Mouse (Mus musculus) left cerebral cortex, adult 8-10 months (tissue): ENCODE measurements at regions not wholly inside any gene's neighbourhood (a gene's known extent, or its start where the extent isn't known, plus 50 kb on each side); places are given as distances from the start of the nearest gene placed in this dataset.

Source experiments
- DNase-seq, 2 experiments: peaks; one replicate each; pipeline ENCODE4 v3.0.0; 2022; ENCODE audit warnings: low spot score in 2 of 2

- DNase-seq = peak in 1 of 2 experiments; percentile 14
Measured at GRCm38 (mm10) chr4:64598465-64598864, 525.5 kb upstream of the Pappa start.

- DNase-seq = no peak
Measured at GRCm38 (mm10) chr4:64599222-64599621, 524.8 kb upstream of the Pappa start.

DNA sequence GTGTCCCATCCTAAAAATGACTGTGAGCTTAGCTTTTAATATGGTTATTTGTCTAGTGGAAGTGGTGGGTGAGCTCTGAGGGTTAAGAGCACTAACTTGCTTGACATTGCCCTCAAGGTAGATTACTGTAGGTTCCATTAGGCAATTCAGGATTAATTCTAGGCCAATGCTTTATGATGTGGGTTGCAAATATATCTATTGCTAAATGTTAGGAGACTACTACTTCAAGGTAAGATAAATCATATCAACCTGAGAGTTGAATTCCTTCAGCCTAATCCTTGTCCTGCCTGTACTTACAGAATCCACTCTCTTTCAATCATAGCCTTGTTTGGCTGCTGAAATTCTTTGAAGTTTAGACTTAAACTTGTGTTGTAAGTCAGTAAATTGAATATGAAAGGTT lies 501.2 kb upstream of the Pappa start:
- DNase-seq = no peak

DNA sequence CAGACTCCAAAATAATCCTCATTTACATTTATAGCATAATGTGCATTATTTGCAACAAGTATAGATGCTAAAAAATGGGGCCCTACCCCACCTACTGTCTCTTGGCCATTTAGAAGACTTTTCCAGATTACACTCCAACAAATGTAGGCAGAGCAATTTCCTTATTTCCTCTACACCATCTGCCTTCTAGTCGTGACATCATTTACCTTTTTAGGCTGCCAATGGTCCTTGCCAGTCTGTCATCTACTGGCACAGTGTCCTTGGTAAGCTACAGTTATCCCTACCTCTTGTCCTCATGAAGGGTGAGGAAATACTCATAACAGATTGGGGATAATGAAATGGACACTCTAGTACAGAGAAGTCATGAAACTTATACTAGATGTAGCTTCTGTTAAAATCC lies 491.8 kb upstream of the Pappa start:
- DNase-seq = no peak

DNA sequence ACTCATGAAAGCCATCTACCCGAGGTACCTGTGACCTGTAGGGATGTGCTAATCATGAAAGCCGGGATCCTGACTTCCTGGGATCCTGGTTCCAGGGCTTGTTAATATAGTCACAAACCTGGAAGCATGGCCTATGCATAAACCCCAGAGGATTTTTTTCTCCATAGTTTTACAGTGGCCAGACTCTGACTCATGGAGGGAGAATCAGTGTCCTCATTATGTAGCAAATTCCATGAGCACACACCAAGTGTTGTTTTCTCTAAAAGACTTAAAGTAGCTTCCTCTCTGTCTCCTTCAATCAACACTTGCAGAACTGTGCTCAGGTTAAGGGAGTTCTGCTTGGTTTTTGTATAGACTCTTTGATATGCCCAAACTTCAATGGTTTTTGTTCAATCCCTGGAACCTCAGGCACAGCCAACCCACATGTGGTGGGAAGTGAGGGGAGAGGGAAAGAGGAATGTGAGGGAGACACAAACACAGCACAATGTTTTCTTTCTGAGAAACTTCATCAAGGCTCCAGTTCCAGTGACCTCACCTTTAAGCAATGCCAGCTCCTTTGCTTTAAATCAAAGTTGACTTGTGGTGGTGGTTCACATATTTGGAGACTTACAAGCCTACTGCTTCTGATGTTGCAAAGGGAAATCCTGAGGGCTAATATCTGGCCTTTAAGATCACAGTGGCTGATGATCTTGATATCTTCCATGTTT lies 488.6 kb upstream of the Pappa start:
- DNase-seq = no peak

DNA sequence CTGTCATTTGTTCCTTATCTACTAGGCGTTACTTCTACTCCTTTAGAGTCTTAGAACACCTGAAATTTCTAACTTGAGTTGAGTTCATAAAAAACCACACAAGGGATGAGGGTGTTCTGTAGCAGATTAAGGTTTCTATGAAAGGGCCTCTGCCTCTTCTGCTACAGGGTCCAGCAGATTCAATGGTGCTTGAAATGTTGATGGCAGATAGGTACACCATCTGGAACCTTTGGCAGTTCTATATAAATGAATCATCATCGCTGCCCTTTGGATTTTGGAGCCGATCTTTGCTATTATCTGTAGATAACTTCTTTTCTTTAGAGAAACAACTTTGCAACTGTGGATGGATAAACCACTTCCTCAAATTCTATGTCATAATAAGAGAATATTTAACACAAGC lies 483.9 kb upstream of the Pappa start:
- DNase-seq = no peak

DNA sequence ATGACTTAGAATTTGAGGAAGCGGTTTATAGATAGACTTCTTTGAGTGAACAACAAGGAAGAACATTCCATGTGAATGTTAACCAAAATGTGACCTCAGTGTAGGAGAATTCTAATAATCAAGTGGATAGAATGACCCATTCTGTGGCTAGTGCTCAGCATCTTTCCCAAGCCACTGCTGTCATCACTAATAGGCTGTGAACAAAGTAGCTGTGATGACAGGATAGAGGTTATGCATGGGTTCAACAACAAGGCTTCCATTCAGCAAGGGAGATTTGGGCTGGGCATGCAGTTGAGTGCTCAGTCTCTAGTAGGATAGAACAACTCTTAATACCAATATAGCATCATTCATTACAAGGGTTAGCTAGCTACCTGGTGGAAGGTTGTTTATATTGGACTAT lies 483.0 kb upstream of the Pappa start:
- DNase-seq = no peak

DNA sequence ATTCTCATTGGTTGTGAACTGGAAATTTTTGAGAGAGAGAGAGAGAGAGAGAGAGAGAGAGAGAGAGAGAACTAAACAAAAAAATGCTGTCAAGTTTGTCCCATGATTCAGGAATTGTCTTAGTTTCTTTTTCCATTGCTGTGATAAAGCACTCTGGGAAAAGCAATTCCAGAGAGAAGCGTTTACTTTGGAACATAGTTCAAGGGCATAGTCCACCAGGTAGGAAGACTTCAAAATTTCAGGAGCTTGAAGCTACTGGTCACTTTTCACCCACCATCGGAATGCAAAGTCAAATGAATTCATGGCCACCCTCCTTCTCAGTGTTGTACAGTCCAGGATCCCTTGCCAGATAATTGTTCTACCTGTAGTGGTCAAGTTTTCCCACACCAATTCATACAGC lies 478.8 kb upstream of the Pappa start:
- no peak for DNase-seq

GRCm38 (mm10) chr4:64654157-64654556 lies 469.8 kb upstream of the Pappa start:
- peak in 1 of 2 experiments; percentile 68 for DNase-seq

DNA sequence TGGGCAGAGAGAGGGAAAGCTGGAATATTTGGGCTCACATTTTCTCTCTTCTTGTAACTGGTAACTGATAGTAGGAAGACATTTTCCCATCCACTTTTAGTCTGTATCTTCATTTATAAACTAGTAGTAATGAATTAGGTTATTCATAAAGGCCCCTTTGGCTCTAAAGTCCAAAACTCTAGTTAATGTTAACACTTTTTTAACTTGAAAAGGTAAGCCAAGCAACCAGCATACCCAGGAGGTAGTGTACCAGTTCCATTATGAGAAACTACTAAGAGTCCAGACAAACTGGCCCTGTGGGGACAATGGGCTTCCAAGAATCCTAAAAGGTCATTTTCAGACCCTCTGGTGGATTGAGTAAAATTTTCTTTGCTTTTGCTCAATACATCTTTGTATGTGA lies 468.4 kb upstream of the Pappa start:
- DNase-seq = no peak

GRCm38 (mm10) chr4:64663722-64664121 lies 460.3 kb upstream of the Pappa start:
- DNase-seq = no peak

DNA sequence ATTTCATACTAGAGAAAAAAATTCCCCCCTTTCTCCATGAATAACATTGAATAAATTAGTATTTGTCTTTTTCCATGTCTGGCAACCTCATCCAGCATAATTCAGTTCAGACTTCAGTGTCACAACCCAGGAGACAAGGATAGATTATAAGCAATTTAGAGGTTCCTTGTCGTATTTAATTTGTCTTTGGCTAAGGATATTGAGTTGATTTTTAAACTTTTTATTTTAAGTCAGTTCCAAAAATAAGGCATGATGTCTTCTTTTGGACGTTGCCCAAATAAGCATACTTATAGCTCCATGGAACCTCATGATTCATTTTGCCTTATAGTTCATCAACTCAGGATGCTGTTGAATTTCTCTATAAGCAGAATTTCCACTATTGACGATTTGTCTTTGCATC lies 456.0 kb upstream of the Pappa start:
- no peak for DNase-seq

DNA sequence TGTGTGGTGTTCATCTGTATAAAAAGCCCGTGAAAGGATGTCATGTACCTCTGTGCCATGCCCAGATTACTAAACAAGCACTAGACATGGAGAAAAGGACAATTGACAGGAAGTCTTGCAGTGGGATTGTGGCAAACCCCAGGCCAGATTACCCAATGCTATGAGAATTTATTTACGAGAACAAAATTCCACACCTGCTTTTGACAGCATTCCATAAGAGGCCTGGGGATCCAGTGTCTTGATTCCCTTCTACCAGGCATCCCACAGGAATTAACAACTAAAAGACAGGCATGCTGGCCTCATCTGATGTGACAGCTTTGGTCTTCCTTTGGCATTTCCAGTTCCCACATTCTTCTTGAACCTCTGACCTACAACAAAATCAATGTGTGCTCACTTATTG lies 454.3 kb upstream of the Pappa start:
- no peak for DNase-seq

DNA sequence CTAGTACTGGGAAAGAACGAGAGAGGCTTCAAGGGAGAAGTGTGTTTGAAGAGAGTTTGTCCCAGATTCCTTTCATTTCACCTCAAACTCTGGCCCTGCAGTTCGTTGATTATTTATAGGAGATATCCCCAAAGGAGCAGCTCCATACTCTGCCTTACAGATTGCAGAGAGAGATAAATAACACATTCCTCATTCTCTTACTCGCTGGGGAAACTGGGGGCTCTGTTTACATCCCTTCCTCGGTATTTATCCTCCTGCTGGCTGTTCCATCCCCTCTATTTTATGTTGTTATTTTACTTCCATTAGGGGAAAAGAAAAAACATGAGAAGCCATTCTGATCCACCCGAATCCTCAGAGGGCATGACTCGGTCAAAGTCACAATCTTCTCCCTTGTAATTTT lies 447.5 kb upstream of the Pappa start:
- DNase-seq = no peak

DNA sequence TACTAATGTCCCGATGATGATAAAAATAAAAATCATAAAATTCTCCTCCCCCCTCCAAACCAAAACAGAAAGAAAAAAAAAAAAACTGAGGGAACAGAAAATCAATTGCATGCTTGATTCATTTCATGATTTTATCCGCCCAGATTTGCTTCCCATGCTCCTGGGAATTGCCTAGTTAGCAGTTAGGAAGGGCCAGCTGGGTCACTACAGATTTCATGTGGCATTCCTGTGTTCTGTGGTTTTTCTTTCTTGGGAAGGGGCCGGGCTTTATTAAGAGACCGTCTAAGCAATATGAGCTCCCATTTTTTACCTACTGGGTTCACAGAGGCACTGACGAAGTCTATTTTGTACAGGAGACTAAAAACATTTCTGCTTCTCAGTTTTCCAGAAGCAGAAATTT lies 447.1 kb upstream of the Pappa start:
- no peak for DNase-seq

- no peak for DNase-seq
Measured at GRCm38 (mm10) chr4:64684654-64685053, 439.3 kb upstream of the Pappa start.

DNA sequence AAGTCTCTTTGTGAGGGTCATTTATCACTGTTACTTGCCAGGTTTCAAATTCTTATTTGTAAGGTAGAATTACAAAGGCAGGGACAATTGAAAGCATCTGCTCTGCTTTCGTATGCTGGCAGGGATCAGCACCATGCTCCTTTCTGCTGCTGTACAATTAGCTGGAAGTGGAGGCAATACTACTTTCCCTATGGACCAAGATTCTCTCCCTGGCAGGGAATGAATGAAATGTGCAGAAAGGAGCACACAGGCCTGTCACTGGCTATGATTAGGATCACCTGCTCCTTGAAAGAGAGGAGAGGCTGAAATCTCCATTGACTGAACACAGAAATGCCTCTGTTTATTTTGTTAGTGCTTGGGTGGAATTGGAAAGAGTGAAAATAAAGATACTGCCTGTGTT lies 427.8 kb upstream of the Pappa start:
- no peak for DNase-seq

- no peak for DNase-seq
Measured at GRCm38 (mm10) chr4:64723296-64723695, 400.7 kb upstream of the Pappa start.

GRCm38 (mm10) chr4:64724851-64725250 lies 399.1 kb upstream of the Pappa start:
- DNase-seq = no peak

DNA sequence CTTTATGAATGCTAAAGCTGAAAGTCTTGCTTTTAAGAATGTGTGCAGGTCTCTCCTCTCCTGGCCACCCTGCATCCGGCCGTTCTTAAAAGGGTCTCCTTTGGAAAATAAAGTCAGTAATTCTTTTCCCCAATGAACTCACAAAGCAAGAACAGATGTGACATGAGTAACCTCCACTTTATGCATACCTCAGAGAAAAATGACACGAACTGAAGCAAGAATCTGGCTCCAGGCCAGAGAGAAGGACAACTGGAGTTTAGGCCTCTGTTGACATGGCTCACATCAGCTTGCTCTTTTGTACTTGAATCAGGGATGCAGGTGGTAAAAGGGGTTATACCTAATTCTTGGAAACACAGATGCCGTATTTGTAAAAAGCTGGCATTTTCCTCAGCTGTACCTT lies 368.0 kb upstream of the Pappa start:
- DNase-seq = no peak

- no peak for DNase-seq
Measured at GRCm38 (mm10) chr4:64768610-64769009, 355.4 kb upstream of the Pappa start.

GRCm38 (mm10) chr4:64803886-64804285 lies 320.1 kb upstream of the Pappa start:
- peak in 1 of 2 experiments; percentile 15 for DNase-seq

DNA sequence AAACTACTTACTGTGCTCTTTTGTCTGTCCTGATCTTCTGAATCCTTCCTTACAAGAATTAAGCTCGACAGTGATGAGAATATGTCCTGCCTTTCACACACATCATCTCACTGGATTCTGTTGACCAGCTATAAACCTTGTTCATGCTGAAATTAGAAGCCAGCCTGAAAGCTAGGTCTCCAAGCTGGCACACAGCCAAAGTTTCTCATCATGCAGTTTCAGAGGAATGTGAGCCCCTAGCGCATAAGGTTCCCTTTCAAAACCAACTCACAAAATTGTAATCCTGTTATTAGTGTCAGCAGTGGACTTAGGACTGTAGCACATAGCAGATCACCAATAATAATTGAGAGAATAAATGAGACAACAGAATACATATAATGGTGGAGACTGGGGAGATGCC lies 319.0 kb upstream of the Pappa start:
- no peak for DNase-seq

DNA sequence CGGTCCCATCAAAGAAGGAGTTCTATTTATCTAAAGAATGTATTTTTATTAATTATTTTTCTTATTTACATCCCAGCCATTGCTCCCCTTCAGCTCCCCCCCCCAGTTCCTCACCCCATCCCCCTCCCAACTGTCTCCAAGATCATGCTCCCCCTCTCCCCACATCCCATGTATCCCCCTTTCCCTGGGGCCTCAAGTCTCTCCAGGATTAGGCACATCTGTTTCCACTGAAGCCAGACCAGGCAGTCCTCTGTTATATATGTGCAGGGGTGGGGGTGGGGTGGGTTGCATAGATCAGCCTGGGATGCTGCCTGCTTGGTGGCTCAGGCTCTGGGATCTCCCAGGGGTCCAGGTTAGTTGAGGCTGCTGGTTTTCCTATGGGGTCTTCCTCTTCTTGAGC lies 316.8 kb upstream of the Pappa start:
- no peak for DNase-seq
